Mouse (Mus musculus) ES-CJ7 (cell line): ENCODE data around the gene Armc12.

Experiments
- DNase-seq: peaks from one replicate; pipeline ENCODE4 v3.0.0; 2011; ENCODE audit warnings: low read depth, low spot score

Gene Armc12

GRCm38 (mm10) chr17:28588591-28588990, 58.0 kb downstream of the Armc12 start:
- no peak for DNase-seq
